Mouse (Mus musculus) liver, embryonic 14.5 days (tissue): ENCODE measurements at regions not wholly inside any gene's neighbourhood (a gene's known extent, or its start where the extent isn't known, plus 50 kb on each side); places are given as distances from the start of the nearest gene placed in this dataset.

Experiments
- ATAC-seq: fragments of 200-750 bp; cut with Nextera tagmentation; 2 replicates; pipeline ENCODE4 v1.8.0; 2017; ENCODE audit warnings: moderate number of reproducible peaks, mild to moderate bottlenecking, moderate library complexity; ENCODE audit not compliant: insufficient read depth
- DNase-seq, 3 experiments: peaks; one replicate each; pipeline ENCODE4 v3.0.0-alpha.2; 2012 to 2013; ENCODE audit warnings: low read depth in 3 of 3, low spot score in 3 of 3
- H3K27ac ChIP-seq: fragments of 300-500 bp; sonication (generic); 2 replicates; pipeline ENCODE4 v1.5.1; 2014; ENCODE audit warnings: moderate library complexity, mild to moderate bottlenecking, control low read depth, inconsistent platforms
- H3K27me3 ChIP-seq: fragments of 300-500 bp; sonication (generic); 2 replicates; pipeline ENCODE4 v1.6.1; 2014; ENCODE audit warnings: mild to moderate bottlenecking, low read length, moderate library complexity; ENCODE audit not compliant: control insufficient read depth, insufficient read depth
- H3K36me3 ChIP-seq: fragments of 300-500 bp; sonication (generic); replicated peaks from 2 replicates; pipeline ENCODE4 v1.6.1; 2014; ENCODE audit warnings: low read depth; ENCODE audit not compliant: control insufficient read depth, insufficient read depth
- H3K4me1 ChIP-seq, 2 experiments: fragments of 200-500 bp in 1 of 2; fragments of 300-500 bp in 1 of 2; sonication (generic) in 1 of 2; replicated peaks; 2 replicates each; pipeline ENCODE4 v1.6.1; 2012 to 2014; ENCODE audit warnings: antibody characterized with exemption in 1 of 2, inconsistent platforms in 1 of 2, low read length in 1 of 2; ENCODE audit not compliant: control insufficient read depth in 2 of 2, insufficient read depth in 2 of 2
- H3K4me2 ChIP-seq: fragments of 300-500 bp; sonication (generic); 2 replicates; pipeline ENCODE4 v1.6.1; 2014; ENCODE audit warnings: low read depth, mild to moderate bottlenecking, control low read depth, moderate library complexity
- H3K4me3 ChIP-seq, 2 experiments: fragments of 200-500 bp in 1 of 2; fragments of 300-500 bp in 1 of 2; sonication (generic) in 1 of 2; 2 replicates each; pipeline ENCODE4 v1.5.1; 2012 to 2014; ENCODE audit warnings: low read depth in 2 of 2, low read length in 2 of 2, mild to moderate bottlenecking in 2 of 2, control low read depth in 1 of 2, inconsistent platforms in 1 of 2, moderate library complexity in 1 of 2; ENCODE audit not compliant: insufficient read depth in 1 of 2
- H3K9ac ChIP-seq: fragments of 300-500 bp; sonication (generic); replicated peaks from 2 replicates; pipeline ENCODE4 v1.6.1; 2014; ENCODE audit warnings: mild to moderate bottlenecking, control low read depth, moderate library complexity
- H3K9me3 ChIP-seq: fragments of 300-500 bp; sonication (generic); 2 replicates; pipeline ENCODE4 v1.6.1; 2016; ENCODE audit warnings: low read length, mixed read lengths; ENCODE audit not compliant: control insufficient read depth
- CTCF ChIP-seq: IDR thresholded peaks from 2 replicates; pipeline ENCODE4 v1.5.1; 2016; ENCODE audit warnings: antibody characterized with exemption, low read depth, control low read depth
- EP300 ChIP-seq: IDR thresholded peaks from 2 replicates; pipeline ENCODE4 v1.6.1; 2016; ENCODE audit warnings: antibody characterized with exemption, low read depth
- WGBS: fragments of 180-500 bp; shearing (Covaris S2); extraction: QIAGEN DNeasy Blood & Tissue Kit; methylation state at CpG from one replicate; pipeline ENCODE4 v1.1.7; 2014; ENCODE audit not compliant: insufficient replicate concordance; 5-methylcytosine and 5-hydroxymethylcytosine counted together

- no peak overlapping the region for H3K9ac ChIP-seq
- ATAC-seq: no peak
- no peak overlapping the region for H3K27ac ChIP-seq
- H3K4me2 ChIP-seq: no peak overlapping the region
- no peaks in the 10 kb centered on the region for H3K36me3 ChIP-seq
- H3K27me3 ChIP-seq: no peaks in the 10 kb centered on the region
- no peaks in the 10 kb centered on the region for H3K9me3 ChIP-seq
- WGBS: 67% methylated on average over 4 of the region's 4 CpGs
- DNase-seq: no peak
- H3K4me3 ChIP-seq: no peak overlapping the region
- TF ChIP-seq CTCF (no peak), EP300 (no peak)
- H3K4me1 ChIP-seq: peaks cover 0 to 4% of the 10 kb centered on the region in 2 experiments; a peak in 2 of 4 replicates
Observed at GRCm38 (mm10) chr10:111914231-111914630, 58.2 kb upstream of the Krr1 start.

GRCm38 (mm10) chr10:111918071-111918507 is 54.4 kb upstream of the Krr1 start:
- no peak for TF ChIP-seq EP300
- TF ChIP-seq CTCF: no peak
- 67% methylated on average over 3 of the region's 3 CpGs for WGBS
- Histone ChIP-seq H3K4me3 (no peak overlapping the region), H3K36me3 (no peaks in the 10 kb centered on the region), H3K4me1 (peaks cover 0 to 12% of the 10 kb centered on the region in 2 experiments; a peak in 3 of 4 replicates), H3K27ac (no peak overlapping the region), H3K4me2 (no peak overlapping the region), H3K27me3 (no peaks in the 10 kb centered on the region), H3K9ac (no peak overlapping the region), H3K9me3 (no peaks in the 10 kb centered on the region)
- ATAC-seq: no peak
- no peak for DNase-seq

- H3K27ac ChIP-seq: no peak overlapping the region
- 21% methylated on average over 2 of the region's 2 CpGs for WGBS
- no peaks in the 10 kb centered on the region for H3K27me3 ChIP-seq
- no peak overlapping the region for H3K4me3 ChIP-seq
- no peak overlapping the region for H3K4me2 ChIP-seq
- H3K4me1 ChIP-seq: peaks cover 0 to 16% of the 10 kb centered on the region in 2 experiments; a peak in 3 of 4 replicates
- H3K36me3 ChIP-seq: no peaks in the 10 kb centered on the region
- peak; percentile 76 for ATAC-seq
- no peak overlapping the region for H3K9ac ChIP-seq
- TF ChIP-seq EP300: peak; percentile 48; the same call in 1 of the 2 replicates
- no peak for TF ChIP-seq CTCF
- DNase-seq: peak; percentile 7 to 14 (median 14)
- no peaks in the 10 kb centered on the region for H3K9me3 ChIP-seq
Observed at GRCm38 (mm10) chr10:111919475-111919874, 53.0 kb upstream of the Krr1 start.

DNA sequence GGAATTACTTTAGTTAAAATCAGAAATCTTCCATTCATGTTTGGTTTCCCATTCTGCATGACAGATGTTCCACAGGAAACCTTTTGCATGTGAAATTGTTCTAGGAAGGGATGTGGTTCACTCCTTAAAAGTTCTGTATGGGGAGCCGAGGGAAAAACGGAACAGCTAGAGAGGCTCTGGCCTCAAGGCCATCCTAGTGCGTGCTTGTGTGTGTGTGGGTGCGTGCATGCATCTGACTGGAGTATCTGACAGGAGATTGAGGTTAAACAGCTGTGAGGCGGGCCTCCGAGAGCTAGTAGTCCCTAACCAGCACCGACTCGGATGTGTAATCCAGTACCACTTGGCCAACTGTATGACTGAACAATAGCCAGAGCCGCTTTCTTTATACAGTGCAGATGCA is 51.0 kb upstream of the Krr1 start:
- no peak for ATAC-seq
- H3K9me3 ChIP-seq: no peaks in the 10 kb centered on the region
- TF ChIP-seq EP300 (no peak), CTCF (no peak)
- no peaks in the 10 kb centered on the region for H3K27me3 ChIP-seq
- DNase-seq: no peak
- no peak overlapping the region for H3K27ac ChIP-seq
- H3K9ac ChIP-seq: no peak overlapping the region
- WGBS: 53% methylated on average over 9 of the region's 9 CpGs
- H3K4me2 ChIP-seq: no peak overlapping the region
- H3K36me3 ChIP-seq: no peaks in the 10 kb centered on the region
- H3K4me1 ChIP-seq: peaks cover 0 to 16% of the 10 kb centered on the region in 2 experiments; a peak in 3 of 4 replicates
- H3K4me3 ChIP-seq: no peak overlapping the region
